Mouse (Mus musculus): ENCODE data around the gene Tspan32.

Gene Tspan32

GRCm38 (mm10) chr7:143054612-143054965 lies 49.7 kb downstream of the Tspan32 start:
- in situ Hi-C loops (cut with MboI): no loop called here

GRCm38 (mm10) chr7:143055001-143055400 lies 50.2 kb downstream of the Tspan32 start:
- in situ Hi-C loops (cut with MboI): no loop called here

- in situ Hi-C loops (cut with MboI): no loop called here
Measured at GRCm38 (mm10) chr7:143055499-143056186, 50.8 kb downstream of the Tspan32 start.

- in situ Hi-C loops (cut with MboI): no loop called here
Measured at GRCm38 (mm10) chr7:143057023-143057422, 52.2 kb downstream of the Tspan32 start.

- in situ Hi-C loops (cut with MboI): no loop called here
Measured at GRCm38 (mm10) chr7:143057667-143058220, 52.9 kb downstream of the Tspan32 start.

GRCm38 (mm10) chr7:143058221-143058697 lies 53.4 kb downstream of the Tspan32 start:
- in situ Hi-C loops (cut with MboI): no loop called here

- in situ Hi-C loops (cut with MboI): no loop called here
Measured at GRCm38 (mm10) chr7:143059202-143059870, 54.5 kb downstream of the Tspan32 start.

GRCm38 (mm10) chr7:143062704-143063103 lies 57.9 kb downstream of the Tspan32 start:
- in situ Hi-C loops (cut with MboI): no loop called here

- in situ Hi-C loops (cut with MboI): no loop called here
Measured at GRCm38 (mm10) chr7:143064226-143064625, 59.4 kb downstream of the Tspan32 start.

- in situ Hi-C loops (cut with MboI): loop anchor here (5.0 kb wide), 1 partner anchor 58 kb away; the partner anchor contains the start of gene Tspan32
Measured at GRCm38 (mm10) chr7:143065692-143066091, 60.8 kb downstream of the Tspan32 start.

GRCm38 (mm10) chr7:143067469-143067868 lies 62.6 kb downstream of the Tspan32 start:
- in situ Hi-C loops (cut with MboI): loop anchor here (5.0 kb wide), 1 partner anchor 60 kb away; the partner anchor contains the start of gene Tspan32

- in situ Hi-C loops (cut with MboI): loop anchor here (5.0 kb wide), 1 partner anchor 61 kb away; the partner anchor contains the start of gene Tspan32
Measured at GRCm38 (mm10) chr7:143067897-143068296, 63.1 kb downstream of the Tspan32 start.

GRCm38 (mm10) chr7:143068316-143068881 lies 63.6 kb downstream of the Tspan32 start:
- in situ Hi-C loops (cut with MboI): loop anchor here (5.0 kb wide), 1 partner anchor 61 kb away; the partner anchor contains the start of gene Tspan32

GRCm38 (mm10) chr7:143068882-143069591 lies 64.2 kb downstream of the Tspan32 start, which contains the start of gene Tssc4:
TSS of gene Tssc4 (plus strand) at chr7:143069249.
- in situ Hi-C loops (cut with MboI): loop anchor here (5.0 kb wide), 1 partner anchor 62 kb away; the partner anchor contains the start of gene Tspan32
